Mouse (Mus musculus) stomach, embryonic 15.5 days (tissue): ENCODE data around the gene Otp. TPM values are rescaled to one million over a fixed set of nuclear protein-coding genes. Genes with fewer than 3 reads are reported as not detected.

Source experiments
- ATAC-seq: fragments of 200-750 bp; cut with Nextera tagmentation; 2 replicates; pipeline ENCODE4 v1.8.0; 2017; ENCODE audit warnings: low read depth, moderate number of reproducible peaks, moderate TSS enrichment; ENCODE audit not compliant: insufficient read depth, low FRiP score
- H3K27ac ChIP-seq: fragments of 300-500 bp; sonication (generic); 2 replicates; pipeline ENCODE4 v1.5.1; 2015; ENCODE audit warnings: mild to moderate bottlenecking, inconsistent platforms
- H3K27me3 ChIP-seq: fragments of 300-500 bp; sonication (generic); replicated peaks from 2 replicates; pipeline ENCODE4 v1.6.1; 2015; ENCODE audit warnings: inconsistent platforms
- H3K36me3 ChIP-seq: fragments of 300-500 bp; sonication (generic); 2 replicates; pipeline ENCODE4 v1.6.1; 2015; ENCODE audit warnings: inconsistent platforms
- H3K4me1 ChIP-seq: fragments of 300-500 bp; sonication (generic); 2 replicates; pipeline ENCODE4 v1.6.1; 2015; ENCODE audit warnings: inconsistent platforms
- H3K4me2 ChIP-seq: fragments of 300-500 bp; sonication (generic); 2 replicates; pipeline ENCODE4 v1.6.1; 2015; ENCODE audit warnings: mild to moderate bottlenecking, inconsistent platforms
- H3K4me3 ChIP-seq: fragments of 300-500 bp; sonication (generic); replicated peaks from 2 replicates; pipeline ENCODE4 v1.5.1; 2015; ENCODE audit warnings: inconsistent platforms
- H3K9ac ChIP-seq: fragments of 300-500 bp; sonication (generic); 2 replicates; pipeline ENCODE4 v1.6.1; 2015; ENCODE audit warnings: inconsistent platforms
- H3K9me3 ChIP-seq: fragments of 300-500 bp; sonication (generic); 2 replicates; pipeline ENCODE4 v1.6.1; 2016; ENCODE audit warnings: inconsistent platforms
- WGBS: fragments of 180-500 bp; shearing (Covaris S2); methylation state at CpG from one replicate; pipeline ENCODE4 v1.1.7; 2015; 5-methylcytosine and 5-hydroxymethylcytosine counted together
- polyA plus RNA-seq: library from polyadenylated mRNA; unstranded; fragments of >200 nt; fragmentation: Nextera tagmentation; extraction: Ambion mirVana; gene quantifications from 2 replicates; pipeline ENCODE4 v1.2.1, GENCODE M21; 2015

Gene Otp
- polyA plus RNA-seq, 1 experiment from 2014 or later, result not detected

- Histone ChIP-seq H3K27ac (no peak overlapping the region), H3K27me3 (peaks cover 75% of the 10 kb centered on the region), H3K4me2 (peak overlapping the region; percentile 48), H3K9ac (no peak overlapping the region), H3K4me1 (peaks cover 28% of the 10 kb centered on the region), H3K4me3 (peak overlapping the region; percentile 26), H3K36me3 (no peaks in the 10 kb centered on the region), H3K9me3 (no peaks in the 10 kb centered on the region)
- no peak for ATAC-seq
- 2% methylated on average over 62 of the region's 81 CpGs for WGBS
These were observed 10.2 kb downstream of the Otp start for GRCm38 (mm10) chr13:94885291-94886235.

GRCm38 (mm10) chr13:94907841-94908240 lies 32.4 kb downstream of the Otp start:
- Histone ChIP-seq H3K27me3 (no peaks in the 10 kb centered on the region), H3K9me3 (no peaks in the 10 kb centered on the region), H3K9ac (no peak overlapping the region), H3K36me3 (no peaks in the 10 kb centered on the region), H3K4me2 (no peak overlapping the region), H3K27ac (no peak overlapping the region), H3K4me1 (no peaks in the 10 kb centered on the region), H3K4me3 (no peak overlapping the region)
- no peak for ATAC-seq
- 89% methylated on average over 10 of the region's 10 CpGs for WGBS

GRCm38 (mm10) chr13:94912961-94913360 lies 37.6 kb downstream of the Otp start:
- Histone ChIP-seq H3K9ac (no peak overlapping the region), H3K27ac (no peak overlapping the region), H3K4me2 (0 out of 2 replicates have a peak overlapping the region, but pooled peaks have one; percentile 21), H3K9me3 (no peaks in the 10 kb centered on the region), H3K4me1 (no peaks in the 10 kb centered on the region), H3K4me3 (no peak overlapping the region), H3K27me3 (no peaks in the 10 kb centered on the region), H3K36me3 (no peaks in the 10 kb centered on the region)
- WGBS, result 18% methylated on average over 11 of the region's 11 CpGs
- ATAC-seq, result no peak

- Histone ChIP-seq H3K27me3 (no peaks in the 10 kb centered on the region), H3K9me3 (no peaks in the 10 kb centered on the region), H3K4me3 (no peak overlapping the region), H3K9ac (no peak overlapping the region), H3K36me3 (no peaks in the 10 kb centered on the region), H3K4me2 (no peak overlapping the region), H3K4me1 (no peaks in the 10 kb centered on the region), H3K27ac (no peak overlapping the region)
- ATAC-seq, result no peak
- 73% methylated on average over 5 of the region's 5 CpGs for WGBS
These were observed 40.3 kb downstream of the Otp start for GRCm38 (mm10) chr13:94915654-94916053.

- Histone ChIP-seq H3K4me3 (no peak overlapping the region), H3K36me3 (no peaks in the 10 kb centered on the region), H3K4me1 (no peaks in the 10 kb centered on the region), H3K4me2 (no peak overlapping the region), H3K9me3 (no peaks in the 10 kb centered on the region), H3K27me3 (0 out of 2 replicates have a peak, but pooled peaks cover 5% of the 10 kb centered on the region), H3K9ac (no peak overlapping the region), H3K27ac (no peak overlapping the region)
- 79% methylated on average over 3 of the region's 3 CpGs for WGBS
- no peak for ATAC-seq
These were observed 52.7 kb downstream of the Otp start for GRCm38 (mm10) chr13:94928086-94928485.

Other genes starting within 250 kb of the Otp start
- gene Tbca, start 86.7 kb upstream of the Otp start, polyA plus RNA-seq, result 242 and 245 TPM in 2 replicates
- 20.7 and 24.6 TPM in 2 replicates for gene Wdr41, start 100.7 kb downstream of the Otp start, polyA plus RNA-seq